Mouse (Mus musculus): Measurements from ENCODE around the gene Fahd1.

- TF ChIP-seq CTCF (IDR thresholded peaks at IDR 0.05; ENCODE audit: borderline replicate concordance, control insufficient read depth, extremely low read depth, insufficient read depth, low read length, poor library complexity) (no peak), POLR2A (IDR thresholded peaks at IDR 0.05; ENCODE audit: control insufficient read depth, extremely low read depth, insufficient read depth, low read length, poor library complexity) (no peak)
These were observed 23.7 kb upstream of the Fahd1 start for GRCm38 (mm10) chr17:24873695-24874404.
